Mouse (Mus musculus): ENCODE measurements around the gene Grm2. TPM values are rescaled to one million over a fixed set of nuclear protein-coding genes. Genes with fewer than 3 reads are reported as not detected.
A peak's percentile ranks its signal among the peaks of the same experiment; 100 is the strongest.
"Not testable (repeated sequence)": the region's sequence is repeated elsewhere in the genome, so short reads cannot be mapped to it uniquely, and the experiment has no call there.

The Grm2 gene
- total RNA-seq, 2 experiments from 2014 or later = 57.0 to 60.5 TPM

- no peak for TF ChIP-seq CTCF (IDR thresholded peaks at IDR 0.05)
- Histone ChIP-seq H3K27ac (peak overlapping the region; percentile 64; the same call in 1 of the 2 replicates), H3K4me3 (no peak overlapping the region)
- peak in 1 of 2 experiments; percentile 25 for DNase-seq (ENCODE audit: extremely low spot score in 1 of 2, low spot score in 2 of 2)
- intact Hi-C loops (cut with DNase I) = no loop called here
Observed at GRCm38 (mm10) chr9:106645684-106646271, 10.1 kb downstream of the Grm2 start.

GRCm38 (mm10) chr9:106643787-106644186 is 12.1 kb downstream of the Grm2 start:
- H3K27ac ChIP-seq = no peak overlapping the region; the same call in 1 of the 2 replicates
- TF ChIP-seq CTCF (IDR thresholded peaks at IDR 0.05) = peak; percentile 38
- intact Hi-C loops (cut with DNase I) = loop anchor here (1.0 to 2.0 kb wide), 2 partner anchors 43 to 109 kb away; no protein-coding TSS in a partner anchor
- H3K4me3 ChIP-seq = no peak overlapping the region
- no peak for DNase-seq (ENCODE audit: extremely low spot score in 1 of 2, low spot score in 2 of 2)

- peak; percentile 90 for TF ChIP-seq CTCF (IDR thresholded peaks at IDR 0.05)
- intact Hi-C loops (cut with DNase I) = loop anchor here (1.0 to 2.0 kb wide), 2 partner anchors 43 to 108 kb away; no protein-coding TSS in a partner anchor
- H3K27ac ChIP-seq = no peak overlapping the region; the same call in 1 of the 2 replicates
- H3K4me3 ChIP-seq = no peak overlapping the region
- peak; percentile 79 to 83 for DNase-seq (ENCODE audit: extremely low spot score in 1 of 2, low spot score in 2 of 2)
Observed at GRCm38 (mm10) chr9:106643128-106643527, 12.8 kb downstream of the Grm2 start.

- intact Hi-C loops (cut with DNase I) = no loop called here
- DNase-seq (ENCODE audit: extremely low spot score in 1 of 2, low spot score in 2 of 2) = no peak
- TF ChIP-seq CTCF (IDR thresholded peaks at IDR 0.05) = no peak
- Histone ChIP-seq H3K4me3 (no peak overlapping the region), H3K27ac (peak overlapping the region; percentile 38; the same call in 1 of the 2 replicates)
Observed at GRCm38 (mm10) chr9:106641346-106641745, 14.5 kb downstream of the Grm2 start.

GRCm38 (mm10) chr9:106638154-106638553 is 17.7 kb downstream of the Grm2 start:
- Histone ChIP-seq H3K4me3 (no peak overlapping the region), H3K27ac (no peak overlapping the region)
- DNase-seq (ENCODE audit: extremely low spot score in 1 of 2, low spot score in 2 of 2) = no peak
- intact Hi-C loops (cut with DNase I) = no loop called here
- no peak for TF ChIP-seq CTCF (IDR thresholded peaks at IDR 0.05)

GRCm38 (mm10) chr9:106632185-106632584 is 23.7 kb downstream of the Grm2 start:
- H3K27ac ChIP-seq = no peak overlapping the region
- intact Hi-C loops (cut with DNase I) = no loop called here
- no peak for DNase-seq (ENCODE audit: extremely low spot score in 1 of 2, low spot score in 2 of 2)
- H3K4me3 ChIP-seq = no peak overlapping the region
- no peak for TF ChIP-seq CTCF (IDR thresholded peaks at IDR 0.05)

GRCm38 (mm10) chr9:106627796-106628195 is 28.1 kb downstream of the Grm2 start:
- intact Hi-C loops (cut with DNase I); H3K27ac ChIP-seq; H3K4me3 ChIP-seq; DNase-seq (ENCODE audit: extremely low spot score in 1 of 2, low spot score in 2 of 2): not testable (repeated sequence)

GRCm38 (mm10) chr9:106626282-106626681 is 29.6 kb downstream of the Grm2 start, which contains the start of gene Iqcf6:
Gene Iqcf6 (plus strand): TSS chr9:106626582.
- no peak for DNase-seq (ENCODE audit: extremely low spot score in 1 of 2, low spot score in 2 of 2)
- Histone ChIP-seq H3K4me3 (no peak within 1 kb of the TSS), H3K27ac (no peak within 1 kb of the TSS)
- TF ChIP-seq CTCF (IDR thresholded peaks at IDR 0.05) = no peak
- intact Hi-C loops (cut with DNase I) = no loop called here

GRCm38 (mm10) chr9:106617496-106617895 is 38.4 kb downstream of the Grm2 start:
- no peak overlapping the region for H3K4me3 ChIP-seq
- no peak for DNase-seq (ENCODE audit: extremely low spot score in 1 of 2, low spot score in 2 of 2)
- intact Hi-C loops (cut with DNase I) = no loop called here
- no peak overlapping the region for H3K27ac ChIP-seq
- no peak for TF ChIP-seq CTCF (IDR thresholded peaks at IDR 0.05)

GRCm38 (mm10) chr9:106616306-106616705 is 39.6 kb downstream of the Grm2 start:
- no peak for DNase-seq (ENCODE audit: extremely low spot score in 1 of 2, low spot score in 2 of 2)
- H3K27ac ChIP-seq = no peak overlapping the region

GRCm38 (mm10) chr9:106614616-106615015 is 41.3 kb downstream of the Grm2 start:
- intact Hi-C loops (cut with DNase I) = no loop called here
- TF ChIP-seq CTCF (IDR thresholded peaks at IDR 0.05) = no peak
- H3K4me3 ChIP-seq = no peak overlapping the region
- no peak for DNase-seq (ENCODE audit: extremely low spot score in 1 of 2, low spot score in 2 of 2)
- H3K27ac ChIP-seq = no peak overlapping the region

More at GRCm38 (mm10) chr9:106616306-106616705, 39.6 kb downstream of the Grm2 start:
- intact Hi-C loops (cut with DNase I) = no loop called here
- H3K4me3 ChIP-seq = no peak overlapping the region
- no peak for TF ChIP-seq CTCF (IDR thresholded peaks at IDR 0.05)

GRCm38 (mm10) chr9:106613951-106614350 is 41.9 kb downstream of the Grm2 start:
- Histone ChIP-seq H3K4me3 (no peak overlapping the region), H3K27ac (no peak overlapping the region)
- no peak for DNase-seq (ENCODE audit: extremely low spot score in 1 of 2, low spot score in 2 of 2)
- TF ChIP-seq CTCF (IDR thresholded peaks at IDR 0.05) = no peak
- intact Hi-C loops (cut with DNase I) = no loop called here

GRCm38 (mm10) chr9:106610727-106611126 is 45.2 kb downstream of the Grm2 start:
- H3K27ac ChIP-seq = no peak overlapping the region
- no peak overlapping the region for H3K4me3 ChIP-seq
- intact Hi-C loops (cut with DNase I) = no loop called here

More at GRCm38 (mm10) chr9:106610727-106611126, 45.2 kb downstream of the Grm2 start:
- no peak for TF ChIP-seq CTCF (IDR thresholded peaks at IDR 0.05)
- DNase-seq (ENCODE audit: extremely low spot score in 1 of 2, low spot score in 2 of 2) = no peak
